Mouse (Mus musculus): ENCODE measurements around the gene Cnnm1. TPM values are rescaled to one million over a fixed set of nuclear protein-coding genes. Genes with fewer than 3 reads are reported as not detected.

Cnnm1 gene
- polyA plus RNA-seq, 1 experiment from 2014 or later, result 1.00 TPM

DNA sequence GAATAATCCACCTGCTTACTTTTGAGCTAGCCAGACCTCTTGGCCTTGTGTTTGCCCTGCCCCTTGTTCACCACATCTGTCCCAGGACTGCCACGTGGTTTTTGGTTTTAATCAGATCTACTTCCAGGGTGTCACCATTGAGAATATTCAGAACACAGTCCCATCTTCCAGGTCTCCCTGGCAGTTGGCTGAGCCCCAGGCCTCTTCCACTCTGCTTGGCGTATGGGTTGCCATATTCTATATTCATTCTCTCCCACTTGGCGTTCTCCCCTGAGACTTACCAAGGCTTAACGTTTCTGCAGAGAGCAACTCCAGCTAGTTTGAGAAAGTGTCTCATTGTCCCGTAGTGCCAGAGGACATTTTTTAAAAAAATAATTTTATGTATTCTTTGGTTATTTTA, 2.7 kb downstream of the Cnnm1 start:
- no peaks in the 10 kb centered on the region for H3K36me3 ChIP-seq
- H3K9me3 ChIP-seq, result no peaks in the 10 kb centered on the region
- H3K4me2 ChIP-seq (replicated peaks), result no peak overlapping the region
- no peak overlapping the region for H3K27ac ChIP-seq
- 87% methylated on average over 5 of the region's 5 CpGs for WGBS
- peaks cover 47% of the 10 kb centered on the region for H3K27me3 ChIP-seq
- no peak overlapping the region for H3K4me3 ChIP-seq
- peaks cover 11% of the 10 kb centered on the region for H3K4me1 ChIP-seq
- no peak overlapping the region for H3K9ac ChIP-seq
- no peak for ATAC-seq (ENCODE audit: insufficient number of reproducible peaks, insufficient read depth, low FRiP score, low TSS enrichment)

GRCm38 (mm10) chr19:43444636-43445205, 4.5 kb downstream of the Cnnm1 start:
- Histone ChIP-seq H3K36me3 (no peaks in the 10 kb centered on the region), H3K27ac (no peak overlapping the region), H3K9me3 (no peaks in the 10 kb centered on the region), H3K4me1 (peaks cover 11% of the 10 kb centered on the region), H3K27me3 (peaks cover 42% of the 10 kb centered on the region), H3K4me2 (replicated peaks) (no peak overlapping the region), H3K4me3 (no peak overlapping the region), H3K9ac (no peak overlapping the region)
- ATAC-seq (ENCODE audit: insufficient number of reproducible peaks, insufficient read depth, low FRiP score, low TSS enrichment), result no peak
- WGBS, result 74% methylated on average over 6 of the region's 6 CpGs

DNA sequence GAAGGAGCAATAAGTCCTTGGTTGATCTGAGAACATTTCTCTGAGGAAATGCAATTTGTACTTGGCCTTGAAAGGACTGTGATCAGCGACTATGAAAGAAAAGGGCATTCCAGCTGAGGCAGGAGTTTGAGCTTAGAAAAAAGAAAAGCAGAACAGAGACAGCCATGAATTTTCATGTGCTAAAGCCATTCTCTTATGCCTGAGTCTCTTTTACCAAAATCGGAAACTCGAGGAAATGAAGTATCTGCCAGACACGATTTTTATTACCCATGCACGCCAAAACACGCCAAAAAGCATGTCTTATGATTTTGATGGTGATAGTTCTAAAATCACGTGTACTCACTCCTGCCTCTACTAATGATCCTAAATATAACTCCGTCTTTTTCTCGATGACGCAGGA, 11.3 kb downstream of the Cnnm1 start:
- 85% methylated on average over 10 of the region's 10 CpGs for WGBS
- Histone ChIP-seq H3K27ac (no peak overlapping the region), H3K4me1 (no peaks in the 10 kb centered on the region), H3K36me3 (no peaks in the 10 kb centered on the region), H3K9me3 (no peaks in the 10 kb centered on the region), H3K27me3 (no peaks in the 10 kb centered on the region), H3K4me3 (no peak overlapping the region), H3K9ac (no peak overlapping the region), H3K4me2 (replicated peaks) (no peak overlapping the region)
- no peak for ATAC-seq (ENCODE audit: insufficient number of reproducible peaks, insufficient read depth, low FRiP score, low TSS enrichment)

DNA sequence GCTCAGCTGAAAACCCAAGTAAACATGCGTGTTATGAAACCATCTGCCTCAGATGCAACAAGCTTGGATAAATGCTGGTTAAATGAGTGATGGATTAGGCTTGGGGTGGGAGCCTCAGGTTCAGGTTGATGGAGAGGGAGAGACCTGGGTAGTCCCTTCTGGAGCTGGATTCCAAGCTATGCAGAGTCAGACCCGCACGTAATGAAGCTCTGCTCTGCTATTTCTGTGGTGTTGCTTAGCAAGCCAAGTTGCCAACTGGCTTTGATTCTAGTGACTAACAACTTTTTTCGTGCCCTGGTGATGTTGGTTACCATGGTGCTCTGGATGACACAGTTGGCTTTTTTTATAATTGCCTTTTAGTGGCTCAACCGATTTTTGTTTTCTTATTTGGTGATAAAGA, 11.9 kb downstream of the Cnnm1 start:
- Histone ChIP-seq H3K27me3 (no peaks in the 10 kb centered on the region), H3K9ac (no peak overlapping the region), H3K4me2 (replicated peaks) (no peak overlapping the region), H3K36me3 (no peaks in the 10 kb centered on the region), H3K27ac (no peak overlapping the region), H3K9me3 (no peaks in the 10 kb centered on the region), H3K4me3 (no peak overlapping the region), H3K4me1 (no peaks in the 10 kb centered on the region)
- no peak for ATAC-seq (ENCODE audit: insufficient number of reproducible peaks, insufficient read depth, low FRiP score, low TSS enrichment)
- 90% methylated on average over 5 of the region's 5 CpGs for WGBS

DNA sequence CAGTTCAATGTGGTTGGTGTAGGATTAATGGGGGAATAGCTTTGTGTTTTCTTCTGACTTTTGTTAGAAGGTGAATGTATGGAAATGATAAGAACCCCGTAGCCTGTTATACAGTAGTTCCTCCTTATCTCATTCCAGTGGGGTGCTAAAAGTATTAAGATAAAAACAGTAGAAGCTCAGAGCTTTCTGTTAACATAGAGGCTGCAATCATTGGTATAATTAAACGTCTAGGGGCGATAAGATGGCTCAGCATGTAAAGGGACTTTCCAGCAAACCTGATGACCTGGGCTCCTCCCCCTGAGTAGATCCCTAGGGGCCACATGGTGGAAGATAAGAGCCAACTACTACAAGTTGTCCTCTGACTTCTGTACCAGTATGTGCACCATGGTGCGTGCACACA, 12.8 kb downstream of the Cnnm1 start:
- Histone ChIP-seq H3K27me3 (no peaks in the 10 kb centered on the region), H3K4me3 (no peak overlapping the region), H3K9me3 (no peaks in the 10 kb centered on the region), H3K4me2 (replicated peaks) (no peak overlapping the region), H3K36me3 (no peaks in the 10 kb centered on the region), H3K9ac (no peak overlapping the region), H3K27ac (no peak overlapping the region), H3K4me1 (no peaks in the 10 kb centered on the region)
- 85% methylated on average over 4 of the region's 4 CpGs for WGBS
- no peak for ATAC-seq (ENCODE audit: insufficient number of reproducible peaks, insufficient read depth, low FRiP score, low TSS enrichment)

DNA sequence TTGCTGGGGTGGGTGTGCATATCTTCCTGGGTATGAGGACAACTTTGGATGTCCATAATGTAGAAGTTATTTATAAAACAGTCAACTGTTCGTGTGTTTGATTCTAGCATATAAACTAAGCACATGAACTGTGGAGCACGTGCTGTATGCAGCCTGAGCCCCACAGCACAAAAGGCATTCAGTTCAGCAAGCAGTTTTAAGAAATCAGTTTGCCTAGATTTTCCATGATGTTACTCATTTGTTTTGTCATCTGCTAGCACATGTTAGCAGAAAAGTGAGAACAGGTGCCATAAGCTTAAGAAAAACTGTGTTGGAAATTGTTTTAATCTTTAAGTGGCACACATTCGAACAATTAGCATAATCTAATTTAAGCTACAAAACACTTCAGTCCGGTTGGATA, 19.7 kb downstream of the Cnnm1 start:
- Histone ChIP-seq H3K27ac (no peak overlapping the region), H3K36me3 (no peaks in the 10 kb centered on the region), H3K9ac (no peak overlapping the region), H3K4me3 (no peak overlapping the region), H3K9me3 (no peaks in the 10 kb centered on the region), H3K4me2 (replicated peaks) (no peak overlapping the region), H3K27me3 (no peaks in the 10 kb centered on the region), H3K4me1 (no peaks in the 10 kb centered on the region)
- ATAC-seq (ENCODE audit: insufficient number of reproducible peaks, insufficient read depth, low FRiP score, low TSS enrichment), result no peak
- 49% methylated on average over 4 of the region's 4 CpGs for WGBS

GRCm38 (mm10) chr19:43460481-43460880, 20.2 kb downstream of the Cnnm1 start:
- H3K9me3 ChIP-seq, result no peaks in the 10 kb centered on the region
- H3K27ac ChIP-seq, result no peak overlapping the region
- no peaks in the 10 kb centered on the region for H3K4me1 ChIP-seq
- H3K27me3 ChIP-seq, result no peaks in the 10 kb centered on the region; the same call in 1 of the 2 replicates
- H3K9ac ChIP-seq, result no peak overlapping the region
- H3K4me3 ChIP-seq, result no peak overlapping the region
- no peaks in the 10 kb centered on the region for H3K36me3 ChIP-seq
- no peak overlapping the region for H3K4me2 ChIP-seq (replicated peaks)
- WGBS, result 75% methylated on average over 12 of the region's 12 CpGs
- no peak for ATAC-seq (ENCODE audit: insufficient number of reproducible peaks, insufficient read depth, low FRiP score, low TSS enrichment)

- no peak overlapping the region for H3K4me2 ChIP-seq (replicated peaks)
- H3K27me3 ChIP-seq, result no peaks in the 10 kb centered on the region; the same call in 1 of the 2 replicates
- no peak overlapping the region for H3K27ac ChIP-seq
- no peak overlapping the region for H3K9ac ChIP-seq
- H3K4me1 ChIP-seq, result no peaks in the 10 kb centered on the region
- 90% methylated on average over 3 of the region's 3 CpGs for WGBS
- no peak overlapping the region for H3K4me3 ChIP-seq
- ATAC-seq (ENCODE audit: insufficient number of reproducible peaks, insufficient read depth, low FRiP score, low TSS enrichment), result no peak
- H3K9me3 ChIP-seq, result no peaks in the 10 kb centered on the region
- H3K36me3 ChIP-seq, result no peaks in the 10 kb centered on the region
These were observed 21.9 kb downstream of the Cnnm1 start for GRCm38 (mm10) chr19:43462141-43462540.

GRCm38 (mm10) chr19:43463546-43464293, 23.5 kb downstream of the Cnnm1 start:
- H3K36me3 ChIP-seq, result no peaks in the 10 kb centered on the region
- H3K4me2 ChIP-seq (replicated peaks), result no peak overlapping the region
- no peaks in the 10 kb centered on the region for H3K9me3 ChIP-seq
- ATAC-seq (ENCODE audit: insufficient number of reproducible peaks, insufficient read depth, low FRiP score, low TSS enrichment), result no peak
- H3K4me3 ChIP-seq, result no peak overlapping the region
- H3K27ac ChIP-seq, result no peak overlapping the region
- no peak overlapping the region for H3K9ac ChIP-seq
- 83% methylated on average over 7 of the region's 7 CpGs for WGBS
- no peaks in the 10 kb centered on the region; the same call in 1 of the 2 replicates for H3K27me3 ChIP-seq
- no peaks in the 10 kb centered on the region for H3K4me1 ChIP-seq

- Histone ChIP-seq H3K4me1 (peaks cover 2% of the 10 kb centered on the region; the same call in 1 of the 2 replicates), H3K9me3 (no peaks in the 10 kb centered on the region), H3K4me2 (replicated peaks) (no peak overlapping the region), H3K27me3 (no peaks in the 10 kb centered on the region; the same call in 1 of the 2 replicates), H3K27ac (no peak overlapping the region), H3K4me3 (no peak overlapping the region), H3K36me3 (no peaks in the 10 kb centered on the region), H3K9ac (no peak overlapping the region)
- WGBS, result 91% methylated on average over 3 of the region's 3 CpGs
- ATAC-seq (ENCODE audit: insufficient number of reproducible peaks, insufficient read depth, low FRiP score, low TSS enrichment), result no peak
These were observed 24.1 kb downstream of the Cnnm1 start for GRCm38 (mm10) chr19:43464294-43464687.

DNA sequence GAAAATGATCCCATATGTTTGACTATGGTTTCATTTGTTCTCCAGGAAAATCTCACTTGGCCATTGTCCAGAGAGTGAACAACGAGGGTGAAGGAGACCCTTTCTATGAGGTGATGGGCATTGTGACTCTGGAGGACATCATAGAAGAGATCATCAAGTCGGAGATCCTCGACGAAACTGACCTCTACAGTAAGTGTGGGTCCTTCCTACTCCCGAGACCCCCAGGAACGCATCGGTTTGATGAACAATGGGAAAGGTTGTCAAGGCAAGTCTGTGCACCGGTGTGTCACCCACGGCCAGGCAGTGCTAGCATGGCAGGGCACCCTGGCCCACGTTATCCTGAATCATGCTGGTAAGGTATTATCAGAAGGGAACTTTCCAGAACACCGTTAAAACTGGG, 24.8 kb downstream of the Cnnm1 start:
- no peaks in the 10 kb centered on the region for H3K9me3 ChIP-seq
- H3K27ac ChIP-seq, result no peak overlapping the region
- H3K4me2 ChIP-seq (replicated peaks), result no peak overlapping the region
- H3K4me1 ChIP-seq, result peaks cover 4% of the 10 kb centered on the region; the same call in 1 of the 2 replicates
- no peaks in the 10 kb centered on the region for H3K36me3 ChIP-seq
- WGBS, result 89% methylated on average over 11 of the region's 11 CpGs
- H3K9ac ChIP-seq, result no peak overlapping the region
- H3K4me3 ChIP-seq, result no peak overlapping the region
- no peaks in the 10 kb centered on the region; the same call in 1 of the 2 replicates for H3K27me3 ChIP-seq
- no peak for ATAC-seq (ENCODE audit: insufficient number of reproducible peaks, insufficient read depth, low FRiP score, low TSS enrichment)

- Histone ChIP-seq H3K9me3 (no peaks in the 10 kb centered on the region), H3K27ac (no peak overlapping the region), H3K36me3 (no peaks in the 10 kb centered on the region), H3K4me2 (replicated peaks) (no peak overlapping the region), H3K4me3 (no peak overlapping the region), H3K9ac (no peak overlapping the region), H3K27me3 (no peaks in the 10 kb centered on the region; the same call in 1 of the 2 replicates), H3K4me1 (peaks cover 4% of the 10 kb centered on the region; the same call in 1 of the 2 replicates)
- 90% methylated on average over 14 of the region's 14 CpGs for WGBS
- no peak for ATAC-seq (ENCODE audit: insufficient number of reproducible peaks, insufficient read depth, low FRiP score, low TSS enrichment)
These were observed 25.5 kb downstream of the Cnnm1 start for GRCm38 (mm10) chr19:43465601-43466255.

Data from embryonic facial prominence, embryonic 12.5 days (tissue).